Mouse (Mus musculus) forebrain, embryonic 13.5 days (tissue): ENCODE results near the gene Cckbr. TPM values are rescaled to one million over a fixed set of nuclear protein-coding genes. Genes with fewer than 3 reads are reported as not detected.
"Not testable (repeated sequence)": the region's sequence is repeated elsewhere in the genome, so short reads cannot be mapped to it uniquely, and the experiment has no call there.

Source experiments
- ATAC-seq: fragments of 200-750 bp; cut with Nextera tagmentation; 2 replicates; pipeline ENCODE4 v1.8.0; 2017
- H3K27ac ChIP-seq: fragments of 300-500 bp; sonication (generic); 2 replicates; pipeline ENCODE4 v1.5.1; 2015; ENCODE audit warnings: inconsistent platforms, mild to moderate bottlenecking, moderate library complexity
- H3K27me3 ChIP-seq: fragments of 300-500 bp; sonication (generic); 2 replicates; pipeline ENCODE4 v1.6.1; 2015; ENCODE audit warnings: mild to moderate bottlenecking, inconsistent platforms
- H3K36me3 ChIP-seq: fragments of 300-500 bp; sonication (generic); 2 replicates; pipeline ENCODE4 v1.6.1; 2015; ENCODE audit warnings: mild to moderate bottlenecking, inconsistent platforms; ENCODE audit not compliant: poor library complexity, severe bottlenecking
- H3K4me1 ChIP-seq: fragments of 300-500 bp; sonication (generic); 2 replicates; pipeline ENCODE4 v1.6.1; 2015; ENCODE audit warnings: inconsistent platforms
- H3K4me2 ChIP-seq: fragments of 300-500 bp; sonication (generic); 2 replicates; pipeline ENCODE4 v1.6.1; 2015; ENCODE audit warnings: inconsistent platforms, mild to moderate bottlenecking, moderate library complexity
- H3K4me3 ChIP-seq: fragments of 300-500 bp; sonication (generic); 2 replicates; pipeline ENCODE4 v1.5.1; 2015; ENCODE audit warnings: mild to moderate bottlenecking, inconsistent platforms
- H3K9ac ChIP-seq: fragments of 300-500 bp; sonication (generic); 2 replicates; pipeline ENCODE4 v1.6.1; 2015; ENCODE audit warnings: mild to moderate bottlenecking, inconsistent platforms
- H3K9me3 ChIP-seq: fragments of 300-500 bp; sonication (generic); replicated peaks from 2 replicates; pipeline ENCODE4 v1.6.1; 2016; ENCODE audit warnings: inconsistent platforms
- WGBS: fragments of 180-500 bp; shearing (Covaris S2); methylation state at CpG from one replicate; pipeline ENCODE4 v1.1.7; 2015; 5-methylcytosine and 5-hydroxymethylcytosine counted together
- polyA plus RNA-seq: library from polyadenylated mRNA; unstranded; fragments of >200 nt; fragmentation: Nextera tagmentation; extraction: Ambion mirVana; gene quantifications from 2 replicates; pipeline ENCODE4 v1.2.1, GENCODE M21; 2015

The Cckbr gene
- polyA plus RNA-seq, 1 experiment from 2014 or later: 0.21 TPM

DNA sequence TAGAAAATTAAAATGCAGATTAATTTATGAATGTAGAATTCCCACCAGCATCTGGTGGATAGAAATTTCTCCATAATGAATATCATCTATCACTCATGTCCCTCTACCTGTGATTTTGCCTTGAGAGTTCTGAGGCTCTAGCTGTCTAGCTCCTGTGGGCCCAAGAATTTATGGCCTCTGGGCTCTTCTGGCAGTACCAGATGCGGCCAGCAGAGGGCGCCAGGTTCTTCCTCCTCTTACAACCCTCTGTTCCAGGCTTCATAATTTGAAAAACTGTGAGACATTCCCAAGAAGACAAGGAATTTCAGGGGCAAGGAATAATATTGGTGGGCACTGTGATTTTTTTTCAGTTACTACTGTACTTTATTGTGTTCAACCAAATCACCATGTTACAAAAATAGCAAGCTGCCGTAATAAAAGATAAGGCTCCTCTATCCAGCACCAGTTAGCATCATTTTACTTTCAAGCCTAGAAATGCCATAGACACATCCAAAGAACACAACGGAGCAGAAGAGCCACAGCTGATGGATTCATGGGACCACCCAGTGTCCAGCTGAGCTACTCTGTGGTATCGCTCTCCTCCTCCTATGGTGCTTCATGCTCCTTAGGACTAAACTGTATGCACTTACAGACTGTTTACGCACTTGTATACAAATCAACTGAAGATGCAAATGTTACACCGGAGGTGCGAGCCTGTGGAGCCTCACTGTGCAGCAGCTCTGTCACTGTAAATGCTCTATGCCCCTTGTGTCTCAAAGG is 13.5 kb upstream of the Cckbr start:
- 63% methylated on average over 8 of the region's 8 CpGs for WGBS
- H3K27me3 ChIP-seq, H3K4me1 ChIP-seq: not testable (repeated sequence)

DNA sequence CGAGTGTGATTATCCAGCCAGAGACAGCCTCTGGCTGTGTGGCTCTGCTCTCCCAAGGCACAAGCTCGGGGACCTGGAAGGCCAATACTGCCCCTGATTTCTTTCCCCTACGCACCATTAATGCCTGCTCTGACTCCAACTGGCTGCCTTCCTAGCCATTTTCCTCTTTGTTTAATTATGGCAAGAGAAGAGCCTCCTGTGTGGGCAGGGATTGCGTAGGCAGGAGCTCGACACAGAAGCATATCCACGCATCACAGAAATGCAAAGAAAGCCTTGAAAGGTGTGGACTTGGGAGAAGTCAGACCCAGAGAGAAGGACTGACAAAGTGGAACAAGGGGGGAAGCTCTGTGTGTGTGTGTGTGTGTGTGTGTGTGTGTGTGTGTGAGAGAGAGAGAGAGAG is 11.1 kb upstream of the Cckbr start:
- 56% methylated on average over 6 of the region's 6 CpGs for WGBS

More for the DNA sequence above, 13.5 kb upstream of the Cckbr start:
- not testable (repeated sequence) for H3K4me2 ChIP-seq, H3K9ac ChIP-seq, H3K36me3 ChIP-seq, H3K9me3 ChIP-seq, H3K27ac ChIP-seq, H3K4me3 ChIP-seq
- ATAC-seq: peak; percentile 67

DNA sequence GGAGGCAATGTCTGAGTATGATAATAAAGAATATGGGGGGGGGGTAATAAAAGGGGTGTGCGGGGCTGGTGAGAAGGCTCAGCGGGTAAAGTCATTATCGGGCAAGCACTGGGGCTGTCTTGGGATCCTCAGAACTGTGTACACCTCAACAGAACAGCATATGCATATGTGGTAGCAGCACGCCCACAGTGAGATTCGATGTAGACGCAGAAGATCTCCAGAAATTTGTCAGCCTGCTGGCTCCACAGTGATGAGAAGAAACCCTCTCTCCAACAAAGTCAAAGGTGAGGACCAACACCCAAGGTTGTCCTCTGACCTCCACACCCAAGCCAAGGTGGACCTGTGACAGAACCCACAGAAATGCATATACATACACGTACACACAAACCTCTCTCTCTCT is 9.0 kb upstream of the Cckbr start:
- Histone ChIP-seq H3K27ac (no peak overlapping the region), H3K9me3 (no peaks in the 10 kb centered on the region), H3K36me3 (no peaks in the 10 kb centered on the region), H3K4me1 (no peaks in the 10 kb centered on the region), H3K4me3 (no peak overlapping the region), H3K9ac (no peak overlapping the region), H3K27me3 (no peaks in the 10 kb centered on the region), H3K4me2 (no peak overlapping the region)
- ATAC-seq: no peak
- 94% methylated on average over 7 of the region's 7 CpGs for WGBS

More for the DNA sequence above, 11.1 kb upstream of the Cckbr start:
- Histone ChIP-seq H3K36me3 (no peaks in the 10 kb centered on the region), H3K27ac (no peak overlapping the region), H3K4me3 (no peak overlapping the region), H3K27me3 (no peaks in the 10 kb centered on the region), H3K4me1 (no peaks in the 10 kb centered on the region), H3K4me2 (no peak overlapping the region), H3K9ac (no peak overlapping the region), H3K9me3 (no peaks in the 10 kb centered on the region)
- no peak for ATAC-seq

DNA sequence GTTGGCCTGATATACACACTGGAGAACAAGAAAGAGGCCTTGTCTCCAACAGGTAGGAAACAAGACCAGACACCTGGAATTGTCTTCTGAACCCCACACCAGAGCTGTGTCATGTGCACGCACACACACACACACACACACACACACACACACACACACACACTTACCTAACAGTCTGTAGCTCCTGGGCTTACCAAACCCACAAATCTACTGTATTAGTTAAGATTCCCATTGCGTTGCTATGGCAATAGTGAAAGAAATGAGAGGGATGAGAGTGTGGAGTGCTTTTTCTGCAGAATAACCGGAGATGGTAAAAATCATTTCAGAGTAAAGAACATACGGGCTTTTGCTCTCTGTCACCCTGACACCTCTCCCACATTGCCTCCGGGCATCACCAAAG is 7.4 kb upstream of the Cckbr start:
- Histone ChIP-seq H3K4me2 (no peak overlapping the region), H3K27ac (no peak overlapping the region), H3K36me3 (no peaks in the 10 kb centered on the region), H3K4me1 (no peaks in the 10 kb centered on the region), H3K27me3 (no peaks in the 10 kb centered on the region), H3K4me3 (no peak overlapping the region), H3K9me3 (no peaks in the 10 kb centered on the region), H3K9ac (no peak overlapping the region)
- WGBS: 74% methylated on average over 5 of the region's 5 CpGs
- ATAC-seq: no peak

DNA sequence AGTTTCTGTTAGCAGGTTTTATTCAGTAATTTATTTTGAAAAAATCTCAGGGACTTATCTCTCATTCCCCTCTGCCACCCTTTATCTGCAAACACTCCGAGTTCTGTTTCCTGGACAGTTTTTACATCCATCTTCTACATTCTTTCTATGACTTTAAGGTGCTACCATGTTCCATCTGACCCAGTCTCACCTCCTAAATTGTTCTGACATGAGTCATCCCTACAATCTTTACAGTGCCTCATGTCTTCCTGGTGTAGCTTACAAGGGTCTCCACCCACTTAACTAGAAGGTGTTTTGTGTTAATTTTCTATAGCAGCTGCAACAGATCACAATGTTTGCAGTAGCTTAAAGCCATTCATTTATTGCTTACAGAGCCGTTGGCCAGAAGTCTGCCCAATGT is 4.6 kb upstream of the Cckbr start:
- Histone ChIP-seq H3K27ac (no peak overlapping the region), H3K4me2 (no peak overlapping the region), H3K9me3 (no peaks in the 10 kb centered on the region), H3K4me3 (no peak overlapping the region), H3K4me1 (peaks cover 6% of the 10 kb centered on the region), H3K9ac (no peak overlapping the region), H3K27me3 (peaks cover 13% of the 10 kb centered on the region), H3K36me3 (no peaks in the 10 kb centered on the region)
- no peak for ATAC-seq
- WGBS: 66% methylated on average over 2 of the region's 2 CpGs

DNA sequence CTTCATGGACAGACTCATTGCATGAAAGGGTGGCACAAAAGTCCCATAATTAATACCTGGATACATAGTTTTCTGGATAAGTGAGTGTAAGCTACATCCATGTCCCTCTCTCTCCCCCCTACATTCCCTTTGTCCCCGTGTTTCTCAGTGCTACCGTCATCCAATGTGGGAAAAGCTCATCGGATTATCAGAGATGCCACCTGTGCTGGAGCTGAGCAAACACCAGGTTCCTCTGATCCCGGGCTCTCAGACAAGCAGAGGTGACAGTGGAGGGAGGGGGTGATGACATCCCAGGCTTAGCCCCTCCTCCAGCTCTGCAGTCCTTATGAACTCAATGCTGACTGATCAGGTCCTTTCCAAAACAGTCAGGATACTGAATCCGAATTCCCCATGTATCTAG is 1.2 kb upstream of the Cckbr start:
- Histone ChIP-seq H3K4me1 (peaks cover 9% of the 10 kb centered on the region), H3K36me3 (no peaks in the 10 kb centered on the region), H3K4me2 (no peak overlapping the region), H3K9ac (no peak overlapping the region), H3K9me3 (no peaks in the 10 kb centered on the region), H3K4me3 (no peak overlapping the region), H3K27ac (no peak overlapping the region), H3K27me3 (peaks cover 24% of the 10 kb centered on the region)
- no peak for ATAC-seq
- 41% methylated on average over 5 of the region's 5 CpGs for WGBS

DNA sequence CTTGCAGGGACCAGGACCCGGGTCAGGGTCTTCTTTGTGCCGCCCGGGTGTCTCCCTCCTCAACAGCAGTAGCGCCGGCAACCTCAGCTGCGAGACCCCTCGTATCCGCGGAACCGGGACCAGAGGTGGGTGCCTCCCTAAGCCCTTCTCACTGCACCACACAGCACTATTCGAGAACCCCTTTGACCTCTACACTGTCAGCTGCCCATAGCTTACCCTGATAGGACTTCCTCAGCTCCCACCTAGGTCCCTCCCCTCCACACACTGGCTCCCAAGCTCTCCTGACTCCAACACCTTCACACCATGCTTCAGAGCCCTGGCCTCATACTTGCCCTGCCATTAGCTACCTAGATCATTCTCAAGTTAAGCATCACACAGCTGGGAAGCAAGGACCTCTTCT is 520 bp downstream of the Cckbr start:
- H3K4me1 ChIP-seq: peaks cover 9% of the 10 kb centered on the region
- no peak overlapping the region for H3K27ac ChIP-seq
- WGBS: 2% methylated on average over 11 of the region's 11 CpGs
- peak overlapping the region; percentile 61 for H3K9ac ChIP-seq
- peak overlapping the region; percentile 49 for H3K4me3 ChIP-seq
- ATAC-seq: peak; percentile 68
- H3K4me2 ChIP-seq: peak overlapping the region; percentile 92
- no peaks in the 10 kb centered on the region for H3K9me3 ChIP-seq
- no peaks in the 10 kb centered on the region for H3K36me3 ChIP-seq
- H3K27me3 ChIP-seq: peaks cover 24% of the 10 kb centered on the region

DNA sequence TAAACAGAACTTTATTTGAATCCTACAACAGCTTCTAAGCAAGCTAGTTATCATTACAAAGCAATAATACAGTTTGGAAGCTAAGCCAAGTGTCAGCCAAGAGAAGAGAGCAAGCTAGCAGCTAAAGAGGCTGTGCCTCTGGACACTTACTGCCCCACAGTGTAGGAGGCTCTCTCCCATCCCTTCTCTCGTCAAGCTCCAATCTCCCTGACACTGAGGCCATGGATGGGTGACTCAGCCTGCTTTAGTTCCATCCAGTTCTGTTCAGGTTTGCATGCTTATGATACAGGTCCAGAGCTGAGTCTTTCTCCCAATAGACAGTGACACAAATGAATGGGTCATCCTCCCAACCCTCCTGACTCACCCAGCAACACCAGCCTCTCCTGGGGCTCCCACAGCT is 6.5 kb downstream of the Cckbr start:
- no peak overlapping the region for H3K4me2 ChIP-seq
- no peaks in the 10 kb centered on the region for H3K9me3 ChIP-seq
- no peaks in the 10 kb centered on the region; the same call in 1 of the 2 replicates for H3K27me3 ChIP-seq
- H3K4me3 ChIP-seq: no peak overlapping the region
- H3K9ac ChIP-seq: no peak overlapping the region
- 76% methylated on average over 1 of the region's 1 CpGs for WGBS
- no peaks in the 10 kb centered on the region for H3K4me1 ChIP-seq
- no peak overlapping the region for H3K27ac ChIP-seq
- H3K36me3 ChIP-seq: no peaks in the 10 kb centered on the region
- ATAC-seq: no peak

DNA sequence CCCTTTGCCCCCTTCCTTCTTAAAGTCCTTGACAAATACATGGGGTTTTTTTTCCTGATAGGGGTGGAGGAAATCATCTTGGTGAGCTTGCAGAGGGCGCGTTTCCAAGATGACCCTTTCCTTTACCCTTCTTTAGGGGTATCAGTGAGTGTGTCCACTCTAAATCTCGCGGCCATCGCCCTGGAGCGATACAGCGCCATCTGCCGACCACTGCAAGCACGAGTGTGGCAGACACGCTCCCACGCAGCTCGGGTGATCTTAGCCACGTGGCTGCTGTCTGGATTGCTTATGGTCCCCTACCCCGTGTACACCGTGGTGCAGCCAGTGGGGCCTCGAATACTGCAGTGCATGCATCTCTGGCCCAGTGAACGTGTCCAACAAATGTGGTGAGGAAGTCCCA is 8.3 kb downstream of the Cckbr start:
- Histone ChIP-seq H3K9me3 (no peaks in the 10 kb centered on the region), H3K4me3 (no peak overlapping the region), H3K9ac (no peak overlapping the region), H3K27ac (no peak overlapping the region), H3K36me3 (no peaks in the 10 kb centered on the region), H3K27me3 (no peaks in the 10 kb centered on the region), H3K4me1 (no peaks in the 10 kb centered on the region), H3K4me2 (no peak overlapping the region)
- no peak for ATAC-seq
- WGBS: 89% methylated on average over 17 of the region's 17 CpGs

DNA sequence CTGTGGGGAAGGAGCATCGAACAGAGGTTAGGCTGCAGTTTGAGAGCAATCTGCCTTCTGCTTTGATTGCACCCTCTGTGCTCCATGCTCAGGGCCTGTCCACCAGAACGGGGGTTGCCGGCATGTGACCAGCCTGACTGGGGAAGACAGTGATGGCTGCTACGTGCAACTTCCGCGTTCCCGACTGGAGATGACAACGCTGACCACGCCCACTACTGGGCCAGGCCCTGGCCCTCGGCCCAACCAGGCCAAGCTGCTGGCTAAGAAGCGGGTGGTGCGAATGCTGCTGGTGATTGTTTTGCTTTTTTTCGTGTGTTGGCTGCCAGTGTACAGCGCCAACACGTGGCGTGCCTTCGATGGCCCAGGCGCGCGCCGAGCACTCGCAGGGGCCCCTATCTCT is 9.3 kb downstream of the Cckbr start:
- Histone ChIP-seq H3K9me3 (no peaks in the 10 kb centered on the region), H3K27me3 (no peaks in the 10 kb centered on the region), H3K4me1 (no peaks in the 10 kb centered on the region), H3K9ac (no peak overlapping the region), H3K27ac (no peak overlapping the region), H3K4me3 (no peak overlapping the region), H3K4me2 (no peak overlapping the region), H3K36me3 (no peaks in the 10 kb centered on the region)
- ATAC-seq: no peak
- 88% methylated on average over 22 of the region's 22 CpGs for WGBS

DNA sequence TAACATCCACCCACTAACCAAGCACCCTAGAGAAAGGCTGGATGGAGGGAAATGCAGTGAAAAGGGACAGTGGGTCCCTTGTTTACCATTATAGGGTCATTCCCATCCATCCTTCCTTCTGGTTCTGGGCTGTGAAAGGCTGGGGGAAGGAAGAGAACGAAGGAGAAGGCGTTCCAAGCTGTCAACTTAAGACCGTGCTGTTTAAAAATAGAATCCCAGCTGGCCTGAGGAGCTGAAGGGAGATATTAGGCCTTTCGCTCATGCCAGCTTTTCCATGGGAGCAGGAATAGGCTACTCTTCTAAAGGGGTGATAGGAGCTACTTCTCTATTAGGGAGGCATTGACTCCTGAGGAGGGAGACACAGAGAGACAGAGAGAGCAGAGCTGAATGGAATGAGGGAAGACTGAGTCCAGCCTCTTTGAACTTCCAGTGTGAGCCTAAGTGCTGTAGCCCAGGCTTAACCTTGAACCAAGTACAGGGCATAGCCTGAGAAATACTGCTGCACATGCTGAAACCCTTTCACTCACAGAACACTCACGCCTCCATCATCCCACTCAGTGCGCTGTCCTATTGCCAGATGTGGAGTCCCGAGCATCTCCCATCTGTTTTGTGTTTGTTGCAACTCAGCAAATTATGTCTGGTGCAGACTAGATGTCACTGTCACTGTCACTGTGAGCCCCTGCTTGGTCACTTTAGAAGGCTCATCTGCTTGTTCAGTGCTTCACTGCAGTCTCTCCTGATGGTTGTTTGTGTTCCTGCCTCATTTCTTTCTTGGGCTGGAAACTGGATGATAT is 12.6 kb downstream of the Cckbr start:
- no peaks in the 10 kb centered on the region for H3K36me3 ChIP-seq
- 90% methylated on average over 7 of the region's 7 CpGs for WGBS
- ATAC-seq: no peak
- H3K27me3 ChIP-seq: no peaks in the 10 kb centered on the region
- H3K4me1 ChIP-seq: no peaks in the 10 kb centered on the region
- H3K27ac ChIP-seq: no peak overlapping the region
- H3K9ac ChIP-seq: no peak overlapping the region
- no peak overlapping the region for H3K4me3 ChIP-seq
- H3K4me2 ChIP-seq: no peak overlapping the region
- no peaks in the 10 kb centered on the region for H3K9me3 ChIP-seq

DNA sequence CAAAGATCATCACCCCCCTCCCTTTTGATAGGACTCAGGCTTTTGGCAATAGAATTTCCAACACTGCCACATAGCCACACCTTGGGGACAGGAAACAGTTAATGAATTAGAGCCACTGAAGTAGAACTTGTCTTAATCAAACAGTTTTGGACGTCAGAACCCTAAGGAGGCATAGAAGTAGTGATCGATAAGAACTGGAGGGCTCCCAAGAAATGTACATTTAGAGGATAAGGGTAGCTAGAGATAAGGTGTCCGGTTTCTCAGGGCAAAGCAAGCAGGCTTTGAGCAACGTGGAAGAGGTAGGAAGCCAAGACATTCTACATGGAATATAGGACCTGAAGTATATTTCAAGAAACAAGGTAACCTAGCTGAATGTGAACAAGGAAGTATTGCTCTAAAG is 15.9 kb downstream of the Cckbr start:
- Histone ChIP-seq H3K4me1 (no peaks in the 10 kb centered on the region), H3K9ac (no peak overlapping the region), H3K9me3 (no peaks in the 10 kb centered on the region), H3K36me3 (no peaks in the 10 kb centered on the region), H3K27me3 (no peaks in the 10 kb centered on the region), H3K4me2 (no peak overlapping the region), H3K27ac (no peak overlapping the region), H3K4me3 (no peak overlapping the region)
- no peak for ATAC-seq
- WGBS: 68% methylated on average over 4 of the region's 4 CpGs
